Mouse (Mus musculus) intestine, embryonic 14.5 days (tissue): Measurements from ENCODE around the gene Vmac. TPM values are rescaled to one million over a fixed set of nuclear protein-coding genes. Genes with fewer than 3 reads are reported as not detected.

ENCODE experiments used
- ATAC-seq: fragments of 200-750 bp; cut with Nextera tagmentation; replicated peaks from 2 replicates; pipeline ENCODE4 v1.8.0; 2017; ENCODE audit warnings: low read depth, moderate number of reproducible peaks, moderate TSS enrichment, moderate library complexity; ENCODE audit not compliant: low FRiP score, low TSS enrichment
- DNase-seq: peaks from one replicate; pipeline ENCODE4 v3.0.0-alpha.2; 2018; ENCODE audit warnings: low spot score
- H3K27ac ChIP-seq: fragments of 300-500 bp; sonication (generic); 2 replicates; pipeline ENCODE4 v1.5.1; 2014; ENCODE audit warnings: low read depth, mild to moderate bottlenecking, control low read depth
- H3K27me3 ChIP-seq: fragments of 300-500 bp; sonication (generic); replicated peaks from 2 replicates; pipeline ENCODE4 v1.6.1; 2014; ENCODE audit warnings: low read length, control low read depth; ENCODE audit not compliant: control insufficient read depth, insufficient read depth
- H3K36me3 ChIP-seq: fragments of 300-500 bp; sonication (generic); 2 replicates; pipeline ENCODE4 v1.6.1; 2014; ENCODE audit warnings: low read length, control low read depth; ENCODE audit not compliant: control insufficient read depth, insufficient read depth
- H3K4me1 ChIP-seq: fragments of 300-500 bp; sonication (generic); replicated peaks from 2 replicates; pipeline ENCODE4 v1.6.1; 2014; ENCODE audit warnings: low read length, control low read depth, mixed read lengths; ENCODE audit not compliant: control insufficient read depth, insufficient read depth
- H3K4me2 ChIP-seq: fragments of 300-500 bp; sonication (generic); 2 replicates; pipeline ENCODE4 v1.6.1; 2014; ENCODE audit warnings: low read length
- H3K4me3 ChIP-seq: fragments of 300-500 bp; sonication (generic); 2 replicates; pipeline ENCODE4 v1.5.1; 2014; ENCODE audit warnings: low read depth, low read length, control low read depth, mixed read lengths
- H3K9ac ChIP-seq: fragments of 300-500 bp; sonication (generic); 2 replicates; pipeline ENCODE4 v1.6.1; 2014; ENCODE audit warnings: mild to moderate bottlenecking, low read length
- H3K9me3 ChIP-seq: fragments of 300-500 bp; sonication (generic); 2 replicates; pipeline ENCODE4 v1.6.1; 2016; ENCODE audit warnings: low read length, control low read depth; ENCODE audit not compliant: control insufficient read depth
- WGBS: fragments of 180-500 bp; shearing (Covaris S2); extraction: QIAGEN DNeasy Blood & Tissue Kit; methylation state at CpG from one replicate; pipeline ENCODE4 v1.1.7; 2014; 5-methylcytosine and 5-hydroxymethylcytosine counted together
- polyA plus RNA-seq: library from polyadenylated mRNA; unstranded; fragments of >200 nt; fragmentation: Nextera tagmentation; extraction: Ambion mirVana; gene quantifications from 2 replicates; pipeline ENCODE4 v1.2.1, GENCODE M21; 2014

Gene Vmac
- 21.2 and 21.3 TPM in 2 replicates for polyA plus RNA-seq

DNA sequence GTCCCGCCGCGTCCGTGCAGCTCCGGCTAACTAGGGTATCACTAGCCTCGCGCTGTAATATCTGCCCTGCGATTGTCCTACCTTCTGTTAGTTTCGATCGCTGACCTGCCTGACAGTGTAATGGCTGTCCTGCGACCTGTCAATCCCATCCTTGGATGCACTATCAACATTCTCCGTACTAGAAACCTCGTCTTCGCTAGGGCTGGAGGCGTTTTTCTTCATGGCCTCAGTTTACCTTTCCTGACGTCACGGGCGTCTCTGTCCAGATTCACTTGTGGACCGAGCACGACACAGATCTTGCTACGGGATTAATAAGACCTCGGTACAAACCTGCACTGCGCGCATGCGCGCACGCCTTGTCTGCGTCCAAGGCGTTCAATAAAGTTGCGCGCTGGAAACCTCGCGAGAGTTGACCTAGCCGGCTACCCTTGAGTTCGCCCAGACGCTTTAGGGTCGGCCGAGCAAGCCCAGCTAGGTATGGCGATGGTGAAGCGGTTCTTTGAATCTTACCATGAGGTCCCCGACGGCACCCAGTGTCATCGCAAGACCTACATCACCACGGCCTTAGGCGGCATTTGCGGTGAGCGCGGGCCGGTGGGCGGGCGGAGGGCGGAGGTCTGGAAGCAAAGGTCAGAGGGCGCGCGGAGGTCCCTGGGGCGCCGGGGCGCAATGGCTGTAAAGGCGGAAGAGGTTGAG lies at the start of gene Vmac, which contains the start of gene Ndufa11:
Gene Vmac, minus strand, starts transcription at position 660 of the 696 bp plus-strand sequence.
Gene Ndufa11, plus strand, starts transcription at position 405 of the 696 bp plus-strand sequence.
- under 1% methylated on average over 59 of the region's 59 CpGs for WGBS

DNA sequence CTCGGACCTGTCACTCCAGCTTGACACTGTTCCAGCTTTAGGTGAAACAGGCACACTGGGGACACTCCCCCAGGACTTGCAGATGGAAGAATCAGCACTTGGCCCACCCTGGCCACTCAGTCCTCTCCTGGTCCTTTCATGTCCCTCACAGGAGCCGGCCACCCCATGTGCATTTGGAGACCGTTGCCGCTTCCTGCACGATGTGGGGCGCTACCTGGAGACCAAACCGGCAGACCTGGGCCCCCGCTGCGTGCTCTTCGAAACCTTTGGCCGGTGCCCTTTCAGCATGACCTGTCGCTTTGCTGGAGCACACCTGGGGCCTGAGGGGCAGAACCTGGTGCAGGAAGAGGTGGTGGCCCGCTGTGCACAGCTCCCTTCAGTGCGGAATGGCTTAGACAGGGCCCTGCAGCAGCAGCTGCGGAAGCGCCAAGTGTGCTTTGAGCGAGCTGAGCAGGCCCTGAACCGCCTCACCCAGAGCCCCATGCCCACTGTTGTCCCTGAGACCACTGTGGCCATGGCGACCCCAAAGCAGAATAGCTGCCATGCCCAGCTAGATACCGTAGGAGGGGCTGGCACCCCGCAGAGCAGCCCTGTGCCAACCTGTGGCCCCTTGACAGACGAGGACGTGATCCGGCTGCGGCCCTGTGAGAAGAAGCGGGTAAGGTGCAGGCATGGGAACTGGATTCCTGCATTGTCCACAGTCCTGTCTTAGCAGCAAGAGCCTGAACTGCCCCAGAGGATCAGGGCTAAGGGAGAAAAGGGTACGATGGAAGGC lies 49.0 kb upstream of the Vmac start:
- no peak overlapping the region for H3K9ac ChIP-seq
- DNase-seq (no peak), ATAC-seq (no peak)
- peaks cover 19% of the 10 kb centered on the region for H3K4me1 ChIP-seq
- H3K4me3 ChIP-seq: no peak overlapping the region
- peaks cover 49% of the 10 kb centered on the region for H3K36me3 ChIP-seq
- 96% methylated on average over 27 of the region's 27 CpGs for WGBS
- no peak overlapping the region for H3K27ac ChIP-seq
- no peaks in the 10 kb centered on the region for H3K27me3 ChIP-seq
- H3K4me2 ChIP-seq: no peak overlapping the region
- H3K9me3 ChIP-seq: no peaks in the 10 kb centered on the region

More for the DNA sequence above, at the start of gene Vmac, which contains the start of gene Ndufa11:
- DNase-seq (peak; percentile 99), ATAC-seq (peak; percentile 76)
- peak within 1 kb of the TSS; percentile 71 for H3K4me3 ChIP-seq
- peak within 1 kb of the TSS; percentile 80 for H3K27ac ChIP-seq
- peak within 1 kb of the TSS; percentile 95 for H3K9ac ChIP-seq
- peak within 1 kb of the TSS; percentile 90 for H3K4me2 ChIP-seq
- H3K4me1 ChIP-seq: peaks cover 19% of the 10 kb centered on the region
- no peaks in the 10 kb centered on the region for H3K27me3 ChIP-seq
- no peaks in the 10 kb centered on the region for H3K9me3 ChIP-seq
- H3K36me3 ChIP-seq: peaks cover 21% of the 10 kb centered on the region

DNA sequence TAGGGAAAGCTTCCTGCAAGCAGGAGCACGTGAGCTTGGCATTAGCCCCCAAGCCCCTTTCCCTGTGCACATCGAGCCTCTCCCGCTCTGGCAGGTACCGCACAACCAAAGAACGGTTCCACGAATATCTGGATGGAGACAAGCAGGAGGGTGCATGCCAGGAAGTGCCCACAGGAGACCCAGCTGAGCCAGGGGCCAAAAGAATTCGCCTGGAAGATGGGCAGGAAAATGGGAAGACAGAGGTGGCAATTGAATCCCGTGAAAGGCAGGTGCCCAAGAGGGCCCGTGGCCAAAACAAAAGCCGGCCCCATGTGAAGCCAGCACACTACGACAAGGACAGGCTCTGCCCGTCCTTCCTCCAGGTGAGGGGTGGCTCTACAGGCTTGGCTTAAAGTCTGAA lies 47.6 kb upstream of the Vmac start:
- DNase-seq (no peak), ATAC-seq (no peak)
- Histone ChIP-seq H3K4me2 (peak overlapping the region; percentile 67), H3K4me1 (peaks cover 19% of the 10 kb centered on the region), H3K36me3 (peaks cover 38% of the 10 kb centered on the region), H3K9ac (peak overlapping the region; percentile 80), H3K9me3 (no peaks in the 10 kb centered on the region), H3K4me3 (peak overlapping the region; percentile 71), H3K27ac (0 out of 2 replicates have a peak overlapping the region, but pooled peaks have one; percentile 89), H3K27me3 (no peaks in the 10 kb centered on the region)
- WGBS: 57% methylated on average over 12 of the region's 12 CpGs

DNA sequence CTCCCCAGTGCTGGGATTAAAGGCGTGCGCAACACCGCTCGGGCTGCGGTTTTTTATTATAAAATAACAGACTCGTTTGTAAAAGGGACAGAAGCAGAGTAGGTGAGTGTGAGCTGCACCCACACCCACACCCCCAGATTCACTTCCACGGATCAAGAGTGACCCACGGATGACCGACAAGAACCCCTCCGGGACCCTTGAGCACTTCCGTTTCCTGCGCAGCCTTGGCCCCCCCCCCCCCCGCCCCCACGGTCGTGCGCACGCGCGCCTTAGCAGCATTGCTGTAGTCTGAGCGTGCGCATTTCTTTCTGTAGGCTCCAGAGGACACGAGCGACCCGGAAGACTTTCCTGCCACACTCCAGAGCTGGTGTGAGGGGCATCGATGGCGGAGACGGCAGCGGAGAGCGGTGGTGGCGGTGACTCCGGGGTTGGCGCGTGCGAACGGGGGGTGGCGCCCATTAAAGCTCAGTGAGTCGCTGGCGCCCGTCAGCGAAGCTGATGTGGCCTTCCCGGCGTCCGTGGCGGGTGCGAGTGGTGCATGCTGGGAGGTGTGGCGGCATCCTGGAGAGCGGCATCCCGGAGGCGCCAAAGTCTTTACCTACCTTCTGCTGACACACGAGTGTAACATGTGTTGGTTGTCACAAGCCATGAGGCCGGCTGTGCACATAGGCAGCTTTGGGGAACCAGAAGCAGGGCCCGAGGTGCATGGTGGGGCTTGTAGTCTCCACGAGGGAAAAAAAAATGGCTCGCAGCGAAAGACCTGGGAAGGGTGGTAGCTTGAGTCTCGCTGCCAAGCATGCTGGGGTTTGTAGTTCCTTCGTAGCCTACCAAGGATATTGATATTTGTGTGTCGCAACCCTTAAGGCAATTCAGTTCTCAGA lies 46.9 kb upstream of the Vmac start, which contains the start of gene Dus3l:
Gene Dus3l, plus strand, starts transcription at position 284 of the 881 bp plus-strand sequence.
- no peaks in the 10 kb centered on the region for H3K27me3 ChIP-seq
- H3K27ac ChIP-seq: peak within 1 kb of the TSS; percentile 89
- peak within 1 kb of the TSS; percentile 80 for H3K9ac ChIP-seq
- peaks cover 30% of the 10 kb centered on the region for H3K36me3 ChIP-seq
- no peaks in the 10 kb centered on the region for H3K9me3 ChIP-seq
- H3K4me1 ChIP-seq: peaks cover 19% of the 10 kb centered on the region
- H3K4me3 ChIP-seq: peak within 1 kb of the TSS; percentile 71
- ATAC-seq (peak; percentile 71), DNase-seq (peak; percentile 95)
- H3K4me2 ChIP-seq: peak within 1 kb of the TSS; percentile 67
- WGBS: 2% methylated on average over 56 of the region's 58 CpGs

DNA sequence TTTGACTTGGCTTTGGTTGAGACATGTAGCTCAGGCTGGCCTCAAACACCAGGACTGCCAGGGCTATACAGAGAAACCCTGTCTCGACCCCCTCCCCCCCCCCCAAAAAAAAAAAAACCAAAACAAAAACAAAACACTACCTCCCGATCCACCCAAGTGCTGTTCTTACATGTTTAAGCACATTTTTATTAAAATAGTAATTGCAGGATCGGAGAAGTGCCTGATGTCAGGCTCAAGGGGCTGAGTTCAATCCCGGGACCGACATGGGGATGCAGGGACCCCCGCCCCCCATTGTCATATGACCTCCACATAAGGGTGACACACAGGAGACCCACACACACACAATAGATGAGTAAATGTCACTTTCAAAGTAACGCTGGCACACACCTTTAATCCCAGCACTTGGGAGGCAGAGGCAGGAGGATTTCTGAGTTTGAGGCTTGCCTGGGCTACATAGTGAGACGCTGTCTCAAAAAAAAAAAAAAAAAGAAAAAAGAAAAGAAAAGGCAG lies 46.0 kb upstream of the Vmac start:
- Histone ChIP-seq H3K27me3 (no peaks in the 10 kb centered on the region), H3K4me3 (peak overlapping the region; percentile 71), H3K27ac (no peak overlapping the region; the same call in 1 of the 2 replicates), H3K9me3 (no peaks in the 10 kb centered on the region), H3K4me1 (peaks cover 19% of the 10 kb centered on the region), H3K9ac (no peak overlapping the region), H3K4me2 (peak overlapping the region; percentile 67), H3K36me3 (peaks cover 21% of the 10 kb centered on the region)
- no peak for ATAC-seq
- no peak for DNase-seq
- 82% methylated on average over 8 of the region's 8 CpGs for WGBS

DNA sequence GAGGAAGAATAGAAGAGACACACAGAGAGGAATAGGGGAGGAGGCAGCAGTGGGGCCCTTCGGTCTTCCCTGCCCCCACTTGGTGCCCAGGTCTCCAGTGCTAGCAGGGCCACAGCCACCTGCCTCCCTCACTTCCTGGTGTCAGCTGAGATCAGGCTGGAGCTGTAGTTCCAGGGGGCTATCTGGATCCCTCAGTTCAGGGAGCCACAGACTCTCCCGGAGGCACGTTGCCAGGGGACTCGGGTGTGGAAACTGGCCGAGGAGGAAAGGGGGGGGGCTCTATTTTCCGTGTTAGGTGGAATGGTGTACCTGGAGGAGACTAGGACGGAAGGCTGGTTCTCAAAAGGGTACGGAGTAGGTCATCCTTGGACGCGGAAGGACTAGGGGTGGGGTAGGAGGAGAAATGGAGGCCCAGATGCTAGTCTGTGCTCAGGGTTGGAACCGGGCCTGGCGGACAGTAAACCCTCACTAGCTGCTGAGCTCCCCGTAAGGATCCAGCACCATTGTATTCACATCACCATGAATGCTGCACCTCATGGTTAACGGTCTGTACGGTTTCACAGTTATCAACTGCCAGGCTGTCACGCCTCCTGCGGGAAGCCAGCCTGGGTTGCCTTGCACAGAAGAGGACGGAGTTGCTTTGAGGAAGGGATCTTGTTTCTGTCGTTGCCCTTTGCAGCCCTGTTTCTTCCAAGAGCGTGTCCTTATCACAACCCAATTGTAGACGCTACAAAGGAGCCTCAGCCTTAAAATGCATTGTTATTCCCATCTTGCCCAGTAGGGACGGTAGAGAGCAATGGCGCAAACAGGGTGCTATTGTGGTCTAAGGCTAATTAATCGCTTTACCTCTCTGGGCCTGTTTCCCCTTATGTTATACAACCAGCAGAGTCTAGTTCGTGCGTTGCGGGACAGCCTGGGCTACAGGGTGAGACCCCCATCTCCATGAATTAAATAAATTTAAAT lies 45.2 kb upstream of the Vmac start:
- peak; percentile 78 for DNase-seq
- Histone ChIP-seq H3K27ac (peak overlapping the region; percentile 35), H3K4me2 (peak overlapping the region; percentile 68; the same call in 1 of the 2 replicates), H3K27me3 (no peaks in the 10 kb centered on the region), H3K9me3 (no peaks in the 10 kb centered on the region), H3K36me3 (peaks cover 14% of the 10 kb centered on the region), H3K4me1 (peaks cover 20% of the 10 kb centered on the region), H3K9ac (no peak overlapping the region), H3K4me3 (no peak overlapping the region)
- ATAC-seq: no peak
- WGBS: 46% methylated on average over 27 of the region's 27 CpGs

DNA sequence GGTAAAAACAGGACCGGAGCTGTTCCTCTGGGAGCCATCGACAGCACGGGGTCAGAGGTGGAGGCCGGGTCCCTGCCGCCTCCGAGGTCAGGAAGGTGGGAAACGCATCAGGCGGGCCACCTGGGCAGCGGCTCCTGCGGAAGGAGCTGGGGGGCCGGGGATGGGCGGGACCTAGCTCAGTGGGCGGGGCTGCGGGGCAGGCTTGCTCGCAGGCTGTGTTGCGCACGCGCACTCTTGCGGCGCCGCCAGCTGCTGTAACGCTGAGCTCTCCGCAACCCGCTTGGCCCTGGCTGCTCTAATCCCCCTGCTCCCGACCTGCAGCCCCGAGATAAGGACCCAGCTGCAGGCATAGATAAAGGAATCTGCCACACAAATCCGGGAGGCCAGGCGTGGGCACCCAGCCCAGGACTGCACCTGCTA lies 44.2 kb upstream of the Vmac start:
- peak; percentile 16 for ATAC-seq
- no peaks in the 10 kb centered on the region for H3K9me3 ChIP-seq
- peaks cover 4% of the 10 kb centered on the region; the same call in 1 of the 2 replicates for H3K27me3 ChIP-seq
- H3K36me3 ChIP-seq: peaks cover 3% of the 10 kb centered on the region; the same call in 1 of the 2 replicates
- under 1% methylated on average over 28 of the region's 28 CpGs for WGBS
- peak overlapping the region; percentile 49 for H3K9ac ChIP-seq
- H3K27ac ChIP-seq: peak overlapping the region; percentile 35
- H3K4me1 ChIP-seq: peaks cover 26% of the 10 kb centered on the region
- peak; percentile 94 for DNase-seq
- peak overlapping the region; percentile 43 for H3K4me3 ChIP-seq
- H3K4me2 ChIP-seq: peak overlapping the region; percentile 68
